Mouse (Mus musculus): ENCODE data around the gene Vps16.

Vps16 gene

GRCm38 (mm10) chr2:130424126-130424853 is at the start of gene Vps16, which contains the start of gene Pced1a:
Vps16 (plus strand) TSS chr2:130424339.
Pced1a (minus strand) TSS chr2:130424701.
- under 1% methylated on average over 58 of the region's 58 CpGs for WGBS

- 62% methylated on average over 4 of the region's 4 CpGs for WGBS
Observed at GRCm38 (mm10) chr2:130374951-130375350, 49.2 kb upstream of the Vps16 start.

- WGBS: 53% methylated on average over 3 of the region's 3 CpGs
Observed at GRCm38 (mm10) chr2:130383205-130383604, 40.9 kb upstream of the Vps16 start.

GRCm38 (mm10) chr2:130383895-130384294 is 40.2 kb upstream of the Vps16 start:
- WGBS: 48% methylated on average over 6 of the region's 6 CpGs

GRCm38 (mm10) chr2:130386212-130386611 is 37.9 kb upstream of the Vps16 start:
- 64% methylated on average over 1 of the region's 1 CpGs for WGBS

- WGBS: 90% methylated on average over 2 of the region's 2 CpGs
Observed at GRCm38 (mm10) chr2:130388796-130389195, 35.3 kb upstream of the Vps16 start.

GRCm38 (mm10) chr2:130390993-130391625 is 33.0 kb upstream of the Vps16 start:
- WGBS: 91% methylated on average over 11 of the region's 11 CpGs

GRCm38 (mm10) chr2:130392836-130393235 is 31.3 kb upstream of the Vps16 start:
- whole genome bisulfite sequencing: 88% methylated on average over 3 of the region's 3 CpGs

GRCm38 (mm10) chr2:130395696-130396095 is 28.4 kb upstream of the Vps16 start:
- WGBS: 96% methylated on average over 11 of the region's 11 CpGs

- WGBS: 6% methylated on average over 51 of the region's 53 CpGs
Observed at GRCm38 (mm10) chr2:130397186-130397985, 26.8 kb upstream of the Vps16 start, which contains the start of gene Cpxm1. Cpxm1 (minus strand) TSS chr2:130397574.

GRCm38 (mm10) chr2:130398091-130398490 is 26.0 kb upstream of the Vps16 start:
- WGBS: 29% methylated on average over 14 of the region's 14 CpGs

- 89% methylated on average over 1 of the region's 1 CpGs for WGBS
Observed at GRCm38 (mm10) chr2:130400046-130400445, 24.1 kb upstream of the Vps16 start.

GRCm38 (mm10) chr2:130401891-130402290 is 22.2 kb upstream of the Vps16 start:
- 82% methylated on average over 4 of the region's 4 CpGs for WGBS

- WGBS: 94% methylated on average over 1 of the region's 1 CpGs
Observed at GRCm38 (mm10) chr2:130404939-130405338, 19.2 kb upstream of the Vps16 start, which contains the start of the genes Gm28372 and 1700020A23Rik. Gm28372 (plus strand) TSS chr2:130405239. 1700020A23Rik (plus strand) TSS chr2:130405259.

GRCm38 (mm10) chr2:130406178-130406577 is 18.0 kb upstream of the Vps16 start, which contains the start of gene Tmem239:
Tmem239 (plus strand) TSS chr2:130406478.
- 88% methylated on average over 2 of the region's 2 CpGs for WGBS

GRCm38 (mm10) chr2:130408194-130408593 is 15.9 kb upstream of the Vps16 start:
- 58% methylated on average over 6 of the region's 6 CpGs for WGBS

- 40% methylated on average over 16 of the region's 16 CpGs for WGBS
Observed at GRCm38 (mm10) chr2:130411558-130412495, 12.3 kb upstream of the Vps16 start.

- 78% methylated on average over 3 of the region's 3 CpGs for WGBS
Observed at GRCm38 (mm10) chr2:130412775-130413174, 11.4 kb upstream of the Vps16 start.

GRCm38 (mm10) chr2:130414094-130414856 is 9.9 kb upstream of the Vps16 start:
- WGBS: 80% methylated on average over 6 of the region's 6 CpGs

Measured in cerebral cortex, adult 2 months (tissue).